Mouse (Mus musculus) yolk sac, embryonic 10.5 days (tissue): ENCODE results near the gene Slc44a4.
A peak's percentile ranks its signal among the peaks of the same experiment; 100 is the strongest.
"Not testable (repeated sequence)": the region's sequence is repeated elsewhere in the genome, so short reads cannot be mapped to it uniquely, and the experiment has no call there.

ENCODE experiments used
- DNase-seq: peaks from one replicate; pipeline ENCODE4 v3.0.0-alpha.2; 2017; ENCODE audit warnings: low spot score

Slc44a4 gene

DNA sequence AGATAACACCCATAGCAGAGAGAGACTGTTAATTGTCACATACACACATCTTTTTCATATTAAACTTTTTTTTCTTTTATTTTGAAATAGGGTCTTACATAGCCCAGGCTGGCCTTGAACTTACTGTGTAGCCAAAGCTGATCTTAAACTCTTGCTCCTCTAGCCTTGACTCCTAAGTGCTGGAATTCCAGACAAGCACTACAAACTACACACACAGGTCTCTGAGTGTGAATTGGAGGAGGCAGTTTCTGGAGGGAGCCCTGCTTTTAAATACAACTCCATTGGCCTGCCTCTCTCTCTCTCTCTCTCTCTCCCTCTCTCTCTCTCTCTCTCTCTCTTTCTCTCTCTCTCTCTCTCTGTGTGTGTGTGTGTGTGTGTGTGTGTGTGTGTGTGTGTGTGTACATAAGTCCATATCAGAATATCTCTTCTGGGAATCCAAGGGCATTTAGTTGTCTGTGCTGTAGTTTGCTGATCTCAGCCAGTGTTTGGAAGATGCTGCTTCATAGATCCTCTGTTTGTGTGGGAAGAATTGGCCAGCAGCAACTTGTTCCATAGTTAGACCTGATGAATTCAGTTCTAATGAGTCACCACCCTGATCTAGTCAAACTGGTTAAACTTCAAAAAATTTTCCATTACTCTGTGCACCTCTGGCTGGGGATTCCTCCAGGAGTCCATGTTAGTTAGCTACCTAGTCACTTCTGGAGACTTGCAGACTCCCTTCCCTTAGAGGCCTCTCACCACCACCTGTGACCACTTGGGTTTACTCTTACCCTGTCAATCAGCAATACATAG, 46.6 kb downstream of the Slc44a4 start:
- no peak for DNase-seq

DNA sequence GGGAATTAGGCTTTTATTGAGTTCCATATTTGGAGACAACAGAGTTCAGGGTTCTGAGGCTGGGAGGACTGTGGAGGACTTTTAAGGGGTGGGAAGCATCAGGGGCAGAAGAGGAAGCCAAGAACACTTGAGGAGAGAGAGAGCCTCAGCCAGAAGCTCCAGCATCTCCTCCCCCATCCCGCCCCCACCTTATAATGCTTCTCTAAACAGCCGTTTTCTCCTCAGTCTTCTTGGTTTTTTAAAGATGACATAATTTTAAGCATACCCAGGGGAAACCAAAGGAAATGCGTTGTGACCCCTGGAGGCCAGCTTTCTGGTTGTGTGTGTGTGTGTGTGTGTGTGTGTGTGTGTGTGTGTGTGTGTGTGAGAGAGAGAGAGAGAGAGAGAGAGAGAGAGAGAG, 47.9 kb downstream of the Slc44a4 start:
- DNase-seq = no peak

DNA sequence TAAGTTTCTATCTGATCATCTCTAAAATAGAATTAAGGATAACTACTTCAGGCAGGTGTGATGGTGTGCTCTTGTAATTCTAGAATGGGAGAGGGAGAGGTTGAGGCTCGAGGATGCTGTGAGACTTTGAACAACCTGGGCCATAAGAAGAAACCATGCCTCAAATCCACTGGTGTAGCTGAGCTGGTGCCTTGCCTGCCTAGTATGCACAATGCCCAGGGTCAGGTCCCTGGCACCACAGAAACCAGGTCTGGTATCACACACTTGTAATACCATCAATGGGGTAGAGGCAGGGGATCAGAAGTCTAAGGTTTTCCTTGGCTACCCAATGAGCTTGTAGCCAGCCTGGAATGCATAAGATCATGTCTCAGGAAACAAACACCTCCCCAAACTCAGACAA, 48.6 kb downstream of the Slc44a4 start:
- DNase-seq = no peak

DNA sequence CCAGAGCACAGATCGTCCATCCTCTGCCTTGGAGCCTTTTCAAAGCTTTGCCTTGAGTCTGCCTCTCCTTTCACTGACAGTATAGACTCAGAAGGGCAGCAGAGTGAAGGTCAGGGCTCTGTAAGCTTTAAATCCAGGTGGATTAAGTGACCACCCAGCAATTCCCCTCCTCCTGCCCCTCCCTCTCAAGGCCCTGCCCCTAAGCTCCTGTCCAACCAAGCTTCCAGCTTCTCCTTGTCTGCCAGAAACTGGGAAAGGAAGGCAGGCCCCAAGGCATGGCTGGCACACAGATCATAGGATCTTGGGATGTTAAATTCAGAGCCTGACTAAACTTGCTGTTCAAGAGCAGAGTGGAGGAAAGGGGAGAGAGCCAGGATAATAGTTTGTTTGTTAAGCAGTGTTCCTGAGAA, 50.4 kb downstream of the Slc44a4 start:
- peak; percentile 65 for DNase-seq

DNA sequence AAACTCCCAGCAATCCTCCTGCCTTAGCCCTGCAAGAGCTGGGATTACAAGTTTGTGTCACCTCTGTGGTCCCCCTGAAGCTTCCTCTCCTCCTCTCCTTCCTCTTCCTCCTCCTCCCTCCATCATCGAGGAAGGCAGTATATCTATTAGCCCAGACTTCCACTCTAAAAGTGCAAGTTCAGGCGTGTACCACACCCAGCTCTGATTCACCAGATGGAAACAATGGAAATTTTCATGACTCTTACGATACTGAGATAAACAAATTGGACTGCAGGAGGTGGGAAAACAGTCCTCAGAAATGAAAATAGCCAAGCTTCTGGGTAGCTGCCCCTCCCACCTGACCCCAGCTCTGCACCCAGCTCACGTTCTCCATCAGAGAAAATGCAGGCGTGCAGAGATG, 51.4 kb downstream of the Slc44a4 start:
- DNase-seq = no peak

DNA sequence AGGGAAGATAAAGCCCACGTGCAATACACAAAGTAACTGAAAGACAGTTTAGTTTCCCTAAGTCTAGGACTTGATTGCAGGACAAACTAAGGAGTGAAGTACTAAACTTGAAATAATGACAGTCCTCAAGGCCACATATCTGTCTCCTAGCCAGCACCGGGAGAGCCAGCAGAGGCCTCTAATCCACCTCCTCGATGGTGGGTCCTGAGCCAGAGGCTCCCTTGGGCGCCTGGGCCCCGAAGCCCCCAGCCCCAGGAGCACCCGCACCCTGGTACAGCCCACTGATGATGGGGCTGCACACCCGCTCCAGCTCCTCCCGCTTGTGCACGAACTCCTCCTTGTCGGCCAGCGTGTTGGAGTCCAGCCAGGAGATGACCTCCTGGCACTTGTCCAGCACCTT, 55.6 kb downstream of the Slc44a4 start, which contains the start of gene Gm20481:
Gene Gm20481 (plus strand): TSS at position 91 of the 400 bp plus-strand sequence.
- not testable (repeated sequence) for DNase-seq

DNA sequence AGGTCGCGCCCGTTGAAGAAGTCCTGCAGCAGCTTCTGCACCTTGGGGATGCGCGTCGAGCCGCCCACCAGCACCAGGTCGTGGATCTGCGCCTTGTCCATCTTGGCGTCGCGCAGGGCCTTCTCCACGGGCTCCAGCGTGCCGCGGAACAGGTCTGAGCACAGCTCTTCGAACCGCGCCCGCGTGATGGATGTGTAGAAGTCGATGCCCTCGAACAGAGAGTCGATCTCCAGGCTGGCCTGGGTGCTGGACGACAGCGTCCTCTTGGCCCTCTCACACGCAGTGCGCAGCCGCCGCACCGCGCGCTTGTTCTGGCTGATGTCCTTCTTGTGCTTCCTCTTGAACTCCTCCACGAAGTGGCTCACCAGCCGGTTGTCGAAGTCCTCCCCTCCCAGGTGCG, 56.6 kb downstream of the Slc44a4 start:
- DNase-seq = not testable (repeated sequence)

DNA sequence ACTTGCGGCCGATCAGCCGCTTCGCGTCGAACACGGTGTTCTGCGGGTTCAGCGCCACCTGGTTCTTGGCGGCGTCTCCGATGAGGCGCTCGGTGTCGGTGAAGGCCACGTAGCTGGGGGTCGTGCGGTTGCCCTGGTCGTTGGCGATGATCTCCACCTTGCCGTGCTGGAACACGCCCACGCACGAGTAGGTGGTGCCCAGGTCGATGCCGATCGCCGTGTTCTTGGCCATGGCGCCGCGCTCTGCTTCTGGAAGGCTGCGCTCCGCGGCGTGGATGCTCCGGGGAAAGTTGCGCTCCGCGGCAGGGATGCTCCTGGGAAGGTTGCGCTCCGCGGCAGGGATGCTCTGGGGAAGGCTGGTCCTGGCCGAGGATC, 57.4 kb downstream of the Slc44a4 start:
- not testable (repeated sequence) for DNase-seq

DNA sequence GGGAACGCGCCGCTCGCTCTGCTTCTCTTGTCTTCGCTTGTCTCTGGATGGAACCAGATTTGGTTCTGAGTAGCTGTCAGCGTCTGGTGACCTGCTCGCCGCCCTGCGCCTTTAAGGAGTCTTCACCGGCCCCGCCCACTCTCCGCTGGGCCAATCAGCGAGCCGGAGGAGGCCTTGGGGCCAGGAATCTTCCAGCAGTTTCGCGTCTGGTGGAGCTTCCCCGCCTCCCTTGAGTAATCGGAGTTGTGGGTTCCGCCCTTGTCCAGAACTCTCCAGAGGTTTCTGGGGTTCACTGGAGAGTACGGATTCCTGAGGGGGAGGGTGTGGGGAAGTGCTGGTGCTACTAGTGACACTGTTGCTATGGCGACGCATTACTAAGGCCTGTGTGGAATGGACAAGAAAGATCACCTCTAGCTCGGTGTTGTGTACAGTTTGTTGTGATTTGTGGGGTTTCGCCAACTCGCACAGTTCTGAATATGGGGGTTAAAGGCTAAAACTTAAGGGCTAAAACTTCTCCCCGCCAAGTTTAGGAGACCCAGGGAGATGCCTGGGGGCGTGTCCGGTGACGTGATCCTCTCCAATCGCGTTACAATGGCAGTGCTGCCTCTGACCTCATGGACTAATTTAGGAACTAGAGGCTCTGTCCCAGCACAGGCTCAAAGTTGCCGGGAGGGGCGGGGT, 57.9 kb downstream of the Slc44a4 start, which contains the start of the genes Hspa1a and Hspa1l:
Gene Hspa1a (minus strand): TSS at position 88 of the 681 bp plus-strand sequence.
Gene Hspa1l (plus strand): TSS at position 635 of the 681 bp plus-strand sequence.
- DNase-seq = peak; percentile 83

DNA sequence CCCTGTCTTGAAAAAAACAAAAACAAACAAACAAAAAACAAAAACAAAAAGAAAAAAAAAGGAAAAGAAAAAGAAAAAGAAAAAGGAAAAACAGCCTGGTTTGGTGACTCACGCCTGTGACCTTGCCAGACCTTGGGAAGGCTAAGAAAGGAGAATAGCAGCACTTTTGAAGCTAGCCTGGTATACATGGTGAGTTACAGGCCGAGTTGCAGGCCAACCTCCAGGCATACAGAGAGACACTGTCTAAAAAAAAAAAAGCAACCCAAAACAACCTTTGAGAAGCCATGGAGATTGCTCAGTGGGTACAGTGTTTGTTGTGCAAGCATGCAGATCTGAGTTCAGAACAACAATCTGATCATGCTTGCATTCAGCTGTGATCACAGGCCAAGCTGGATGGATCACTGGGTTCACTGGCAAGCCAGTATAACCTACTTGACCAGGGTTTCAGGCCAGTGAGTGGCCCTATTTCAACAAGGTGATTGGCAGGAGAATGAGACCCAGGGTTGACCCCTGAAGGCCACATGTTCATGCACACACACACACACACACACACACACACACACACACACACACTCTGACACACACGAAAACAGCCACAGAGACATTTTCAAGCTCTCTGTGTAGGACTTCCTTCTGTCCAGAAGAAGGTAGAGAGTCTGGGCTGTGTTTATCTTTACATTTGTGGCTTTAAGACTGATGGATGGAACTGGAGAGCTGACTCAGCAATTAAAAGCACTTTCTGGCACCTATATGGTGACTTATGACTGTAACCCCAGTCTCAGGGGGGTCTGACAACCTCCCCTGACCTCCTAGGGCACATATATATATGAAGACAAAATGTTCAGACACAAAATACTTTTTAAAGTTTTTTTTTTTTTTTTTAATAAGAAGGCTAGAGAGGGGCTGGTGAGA, 61.6 kb downstream of the Slc44a4 start:
- no peak for DNase-seq

DNA sequence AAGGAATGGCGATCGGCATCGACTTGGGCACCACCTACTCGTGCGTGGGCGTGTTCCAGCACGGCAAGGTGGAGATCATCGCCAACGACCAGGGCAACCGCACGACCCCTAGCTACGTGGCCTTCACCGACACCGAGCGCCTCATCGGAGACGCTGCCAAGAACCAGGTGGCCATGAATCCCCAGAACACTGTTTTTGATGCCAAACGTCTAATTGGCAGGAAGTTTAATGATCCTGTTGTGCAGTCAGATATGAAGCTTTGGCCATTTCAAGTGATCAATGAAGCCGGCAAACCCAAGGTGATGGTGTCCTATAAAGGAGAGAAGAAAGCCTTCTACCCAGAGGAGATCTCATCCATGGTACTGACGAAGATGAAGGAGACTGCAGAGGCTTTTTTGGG, 62.7 kb downstream of the Slc44a4 start:
- no peak for DNase-seq

DNA sequence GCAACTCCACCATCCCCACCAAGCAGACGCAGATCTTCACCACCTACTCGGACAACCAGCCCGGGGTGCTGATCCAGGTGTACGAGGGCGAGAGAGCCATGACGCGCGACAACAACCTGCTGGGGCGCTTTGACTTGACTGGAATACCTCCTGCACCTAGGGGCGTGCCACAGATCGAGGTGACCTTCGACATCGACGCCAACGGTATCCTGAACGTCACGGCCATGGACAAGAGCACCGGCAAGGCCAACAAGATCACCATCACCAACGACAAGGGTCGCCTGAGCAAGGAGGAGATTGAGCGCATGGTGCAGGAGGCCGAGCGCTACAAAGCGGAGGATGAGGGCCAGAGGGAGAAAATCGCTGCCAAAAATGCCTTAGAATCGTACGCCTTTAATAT, 64.0 kb downstream of the Slc44a4 start:
- no peak for DNase-seq

DNA sequence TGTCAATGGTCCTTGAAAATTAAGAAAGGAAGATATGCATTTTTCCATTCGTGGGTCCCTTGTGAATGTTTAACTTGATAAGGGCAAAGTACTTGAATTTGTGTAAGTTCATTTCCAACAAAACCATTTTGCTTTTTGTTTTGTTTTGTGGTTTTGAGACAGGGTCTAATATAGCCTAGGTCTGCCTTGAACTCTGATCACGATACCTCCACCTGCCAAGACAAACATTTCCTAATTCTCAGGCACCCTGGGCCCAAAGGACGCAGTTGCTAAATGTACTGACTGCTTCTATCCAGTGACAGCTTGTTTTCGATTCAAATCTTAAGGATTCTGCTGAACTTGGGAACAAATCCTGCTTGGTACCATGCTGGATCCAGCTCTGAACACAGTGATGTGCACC, 65.4 kb downstream of the Slc44a4 start:
- DNase-seq = peak; percentile 31
